Mouse (Mus musculus) megakaryocyte, adult 5-6 weeks (primary cell): ENCODE results near the gene Epn2. TPM values are rescaled to one million over a fixed set of nuclear protein-coding genes. Genes with fewer than 3 reads are reported as not detected.

Experiments
- ATAC-seq: 2 replicates; pipeline ENCODE4 v1.8.0; 2016; ENCODE audit warnings: mild to moderate bottlenecking, inconsistent platforms; ENCODE audit not compliant: poor library complexity, severe bottlenecking
- total RNA-seq, 2 experiments: library from RNA; stranded (forward) in 1 of 2; stranded (reverse) in 1 of 2; fragments of 153-499, 151-499 nt in 1 of 2; fragments of 221-1000, 200-1000 nt in 1 of 2; gene quantifications; 2 replicates each; pipeline versions ENCODE4 v1.2.3 to v1.2.4; 2015 to 2017

Epn2 gene
- total RNA-seq (2015) (0.04 and 0.07 TPM in 2 replicates), total RNA-seq (2017) (3.3 TPM in 1 of 2 replicates, not detected in the other)

DNA sequence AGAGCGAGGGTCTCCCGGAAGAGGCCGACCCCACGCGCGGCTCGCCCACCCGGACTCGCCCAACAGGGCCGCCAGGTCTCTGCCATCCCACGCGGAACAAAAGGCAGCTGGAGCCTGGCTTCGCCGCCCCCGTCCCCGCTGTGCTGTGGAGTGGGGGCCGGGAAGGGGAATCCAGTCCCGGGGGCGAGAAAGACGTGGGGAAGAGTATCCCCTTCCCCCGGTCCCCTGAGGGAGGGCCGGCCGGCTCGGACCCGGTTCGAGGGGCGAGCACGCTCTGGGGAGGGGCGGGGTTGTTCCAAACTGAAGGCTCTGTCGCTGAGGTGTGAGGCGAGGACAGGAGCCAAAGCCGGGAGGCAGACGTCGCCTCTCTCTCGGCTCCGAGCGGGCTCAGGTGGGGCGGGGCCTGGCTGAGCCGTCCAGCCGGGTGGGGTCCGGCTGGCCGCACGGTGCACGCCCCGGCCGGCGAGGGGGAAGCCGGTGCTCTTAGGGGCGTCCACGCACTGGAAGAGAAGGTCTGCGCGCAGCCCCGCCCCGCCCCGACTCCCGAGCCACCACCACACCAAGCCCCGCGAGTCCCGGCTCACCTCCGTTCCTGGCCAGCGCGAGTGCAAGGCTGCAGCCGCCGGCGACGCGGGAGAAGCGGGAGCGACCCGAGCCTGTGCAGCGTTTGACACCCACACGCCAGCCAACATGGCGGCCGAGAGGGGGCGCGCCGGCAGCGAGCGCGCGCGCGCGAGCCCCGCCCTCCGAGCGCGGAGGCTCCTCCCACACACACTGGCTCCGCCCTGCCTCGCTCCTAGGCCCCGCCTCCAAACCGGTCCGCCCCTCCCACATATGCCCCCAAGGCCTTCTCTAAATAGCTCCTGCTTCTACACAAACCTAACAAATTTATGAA is at the start of gene Epn2:
Gene Epn2, minus strand, starts transcription at position 705 of the 895 bp plus-strand sequence.
- peak; percentile 24; the same call in 1 of the 2 replicates for ATAC-seq

DNA sequence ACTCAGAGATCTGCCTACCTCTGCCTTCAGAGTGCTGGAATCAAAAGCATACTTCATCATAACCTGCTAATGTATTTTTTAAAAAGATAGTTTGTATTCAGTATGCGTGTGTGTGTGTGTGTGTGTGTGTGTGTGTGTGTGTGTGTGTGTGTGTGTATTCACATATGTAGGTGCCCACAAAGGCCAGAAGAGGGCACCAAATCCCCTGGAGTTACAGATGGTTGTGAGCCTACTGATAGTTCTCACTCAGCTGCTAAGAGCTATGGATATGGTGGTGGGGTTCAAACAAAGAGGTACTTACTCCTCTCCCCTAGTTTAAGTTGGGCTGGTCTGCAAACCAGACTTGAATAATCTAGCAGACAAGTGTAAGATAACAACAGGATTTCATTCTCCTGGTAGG is 47.0 kb upstream of the Epn2 start:
- ATAC-seq = no peak

DNA sequence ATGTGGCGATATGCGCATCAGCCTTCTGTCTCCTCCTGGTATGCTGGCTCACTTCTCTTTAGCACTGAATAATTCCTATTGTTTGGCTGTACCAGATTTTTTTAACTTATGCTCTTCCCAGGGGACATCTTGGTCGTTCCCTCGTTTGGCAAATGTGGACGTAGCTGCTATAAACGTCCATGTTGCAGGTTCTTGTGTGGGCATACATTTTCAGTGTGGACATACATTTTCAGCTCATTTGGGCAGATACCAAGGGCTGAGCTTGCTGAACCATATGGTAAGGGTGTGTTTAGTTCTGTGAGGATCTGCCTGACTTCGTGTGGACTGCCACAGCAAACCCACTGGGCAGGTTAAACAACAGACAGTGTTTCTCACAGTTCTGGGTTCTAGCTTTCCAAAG is 45.6 kb upstream of the Epn2 start:
- no peak for ATAC-seq

DNA sequence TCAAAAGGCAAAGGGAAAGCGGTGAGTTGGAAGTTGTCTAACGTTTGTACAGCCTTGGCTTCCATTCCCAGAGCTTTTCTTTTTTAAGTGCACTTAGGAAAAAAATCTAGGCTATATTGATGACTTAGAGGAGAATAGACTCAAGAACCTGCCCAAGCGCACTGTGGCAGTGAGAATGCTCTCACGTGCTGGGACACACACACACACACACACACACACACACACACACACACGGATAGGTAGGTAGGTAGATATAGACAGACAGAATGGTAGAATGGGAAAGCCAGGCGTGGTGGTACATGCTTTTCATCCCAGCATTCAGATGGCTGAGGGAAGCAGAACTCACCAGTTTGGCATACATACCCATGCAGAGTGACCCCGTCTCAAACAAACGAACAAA is 41.3 kb upstream of the Epn2 start:
- ATAC-seq = no peak

DNA sequence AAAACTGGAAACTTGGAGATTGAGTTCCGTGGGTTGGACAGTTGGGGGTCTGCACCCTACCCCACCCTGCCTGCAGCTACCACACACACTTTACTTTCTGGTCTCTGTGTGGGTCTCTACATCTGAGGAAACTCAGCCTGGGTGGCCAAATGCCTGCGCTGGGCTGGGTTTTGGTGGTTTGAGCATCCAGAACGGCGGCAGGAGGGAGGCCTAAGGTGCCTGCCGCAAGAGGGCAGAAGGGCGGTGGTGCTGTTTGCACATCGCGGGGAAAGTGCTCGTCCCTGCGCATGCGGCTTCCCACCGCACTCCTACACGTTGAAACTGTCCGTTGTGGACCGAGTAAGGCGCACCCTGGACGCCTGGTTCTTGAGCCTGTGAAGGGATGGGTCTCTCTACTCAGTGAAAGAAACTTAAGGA is 40.8 kb upstream of the Epn2 start:
- no peak for ATAC-seq

DNA sequence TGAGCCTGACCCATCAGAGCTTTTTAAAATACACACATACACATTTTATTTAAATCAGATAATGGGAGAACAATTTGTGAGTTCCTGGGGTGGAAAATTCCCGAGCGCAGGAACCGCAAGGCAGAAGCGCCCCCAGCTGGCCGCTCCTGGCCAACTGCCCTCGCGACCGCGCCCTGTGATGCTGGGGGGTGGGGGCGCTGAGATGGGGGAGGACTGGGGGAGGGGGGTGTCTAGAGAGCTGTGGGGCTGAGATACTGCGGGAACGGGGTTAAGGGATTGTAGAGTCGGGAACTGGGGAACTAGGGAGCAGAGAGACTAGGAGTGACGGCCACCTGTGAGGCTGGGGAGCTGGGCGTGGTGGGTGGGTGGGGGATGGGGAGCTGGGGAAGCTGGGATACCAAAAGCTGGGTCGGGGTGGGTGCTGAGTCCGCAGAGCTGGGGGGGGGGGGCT is 40.3 kb upstream of the Epn2 start:
- no peak for ATAC-seq

DNA sequence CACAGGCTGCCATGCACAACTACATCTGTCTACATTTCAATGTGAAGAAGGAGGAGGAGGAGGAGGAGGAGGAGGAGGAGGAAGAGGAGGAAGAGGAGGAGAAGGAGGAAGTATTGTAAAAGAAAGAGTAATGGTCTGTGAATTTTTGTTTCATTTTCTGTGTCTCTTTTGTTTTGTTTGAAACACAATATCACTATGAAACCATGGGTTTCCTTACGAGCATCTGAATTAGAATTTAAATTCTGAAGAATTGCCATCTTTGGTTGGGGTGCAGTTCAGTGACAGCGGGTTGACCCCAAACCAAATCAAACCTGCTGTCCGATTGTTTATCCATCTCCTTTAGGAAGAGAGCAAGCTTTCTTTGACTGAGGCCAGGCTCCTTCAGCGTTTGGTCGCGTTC is 39.9 kb upstream of the Epn2 start:
- no peak for ATAC-seq

DNA sequence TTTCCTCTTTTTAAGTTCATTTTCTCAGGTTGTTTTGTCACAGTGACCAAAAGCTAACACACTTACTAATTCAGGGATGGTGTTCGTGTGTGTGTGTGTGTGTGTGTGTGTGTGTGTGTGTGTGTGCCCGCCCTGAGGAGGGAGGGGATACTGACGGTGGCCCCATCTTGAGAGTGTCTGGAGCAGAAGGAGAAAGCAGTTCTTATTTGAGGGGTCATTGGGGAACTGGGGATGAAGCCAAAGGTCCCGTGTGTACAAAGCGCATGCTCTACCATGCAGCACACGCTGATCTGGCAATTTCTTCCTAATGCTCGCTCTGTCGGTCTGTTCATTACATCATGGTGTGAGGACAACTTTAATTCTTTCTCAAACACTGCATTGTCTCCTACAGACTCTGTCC is 39.1 kb upstream of the Epn2 start:
- no peak for ATAC-seq

DNA sequence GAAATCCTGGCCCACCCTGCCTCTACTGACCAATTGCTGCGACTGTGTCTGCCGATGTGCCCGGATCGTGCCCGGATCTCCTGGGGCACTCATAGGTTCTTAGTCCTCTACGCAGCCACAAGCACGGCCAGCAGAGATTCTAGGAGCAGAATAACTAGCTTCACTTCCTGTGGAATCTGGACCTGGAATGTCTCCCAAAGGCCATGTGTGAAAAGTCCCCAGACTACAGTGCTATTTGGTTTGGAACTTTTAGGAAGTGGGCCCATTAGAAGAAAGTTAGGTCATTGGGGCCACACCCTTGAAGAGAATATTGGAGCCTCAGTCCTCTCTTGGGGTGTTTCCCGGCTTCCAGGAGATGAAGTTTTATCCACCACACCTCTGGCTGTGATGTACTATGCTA is 38.6 kb upstream of the Epn2 start:
- ATAC-seq = no peak

DNA sequence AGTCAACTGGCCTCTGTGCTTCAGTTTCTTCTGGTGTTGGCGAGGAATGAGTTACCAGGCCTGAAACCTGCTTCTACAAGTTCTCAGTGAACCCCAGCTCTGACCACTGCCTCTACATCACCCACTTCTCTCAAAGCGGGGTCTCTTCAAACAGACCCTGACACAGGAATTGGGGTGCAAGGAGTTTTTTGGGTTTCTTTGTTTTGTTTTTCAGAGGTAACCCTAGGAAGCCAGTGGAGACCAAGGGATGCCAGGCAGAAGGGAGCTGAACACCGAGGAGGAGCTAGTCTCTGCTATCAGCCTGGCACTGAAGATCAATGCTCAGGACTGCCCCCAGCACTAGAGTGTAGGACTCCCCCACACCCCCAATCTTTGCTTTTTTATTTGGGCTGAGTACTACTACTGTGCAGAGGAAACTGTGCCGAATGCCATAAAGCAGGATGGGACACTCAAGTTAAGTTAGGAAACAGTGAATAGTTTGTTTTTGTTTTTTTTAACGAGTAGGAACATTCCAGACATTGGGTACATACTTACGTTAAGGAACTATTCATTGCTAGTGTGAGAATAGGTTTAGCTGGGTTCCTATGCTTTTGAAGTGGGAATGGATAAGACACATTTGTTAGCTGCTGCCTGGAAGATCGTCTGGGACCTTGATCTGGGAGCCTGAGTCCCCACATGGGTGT is 37.9 kb upstream of the Epn2 start:
- ATAC-seq = no peak

DNA sequence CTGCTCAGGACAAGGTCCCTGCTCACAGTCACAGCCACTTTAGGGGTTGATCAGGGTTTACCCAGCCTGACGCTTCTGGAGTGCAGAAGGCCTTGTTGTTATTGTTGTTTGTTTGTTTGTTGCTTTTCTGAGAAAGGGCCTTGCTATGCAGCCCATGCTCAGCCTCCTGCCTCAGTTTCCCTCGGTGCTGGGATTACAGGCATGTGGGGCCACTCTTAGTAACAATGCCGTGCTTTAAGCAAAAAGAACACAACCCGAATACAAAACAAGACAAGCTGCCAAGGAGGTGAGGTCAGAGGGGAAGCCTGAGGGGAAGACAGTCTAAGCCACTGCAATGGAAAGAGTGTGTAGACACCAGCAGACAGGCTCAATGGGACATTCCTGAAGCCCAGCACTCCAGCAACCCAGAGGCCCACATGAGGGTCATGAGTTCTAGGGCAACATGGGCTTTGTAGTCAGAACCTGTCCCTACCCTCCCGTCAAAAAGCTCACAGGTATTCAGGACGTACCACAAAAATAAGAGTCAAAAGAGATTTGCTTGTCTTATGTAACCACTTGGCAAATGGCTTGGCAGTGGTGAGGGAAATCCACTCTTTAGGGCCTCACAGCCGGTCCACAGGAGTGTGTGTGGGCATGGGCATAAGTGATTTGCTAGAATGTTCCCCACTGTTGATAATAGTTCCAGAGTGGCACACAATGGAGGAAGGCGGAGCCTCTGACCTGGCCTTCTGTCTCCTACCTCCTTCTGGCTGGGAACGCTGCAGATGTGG is 37.2 kb upstream of the Epn2 start:
- no peak for ATAC-seq

DNA sequence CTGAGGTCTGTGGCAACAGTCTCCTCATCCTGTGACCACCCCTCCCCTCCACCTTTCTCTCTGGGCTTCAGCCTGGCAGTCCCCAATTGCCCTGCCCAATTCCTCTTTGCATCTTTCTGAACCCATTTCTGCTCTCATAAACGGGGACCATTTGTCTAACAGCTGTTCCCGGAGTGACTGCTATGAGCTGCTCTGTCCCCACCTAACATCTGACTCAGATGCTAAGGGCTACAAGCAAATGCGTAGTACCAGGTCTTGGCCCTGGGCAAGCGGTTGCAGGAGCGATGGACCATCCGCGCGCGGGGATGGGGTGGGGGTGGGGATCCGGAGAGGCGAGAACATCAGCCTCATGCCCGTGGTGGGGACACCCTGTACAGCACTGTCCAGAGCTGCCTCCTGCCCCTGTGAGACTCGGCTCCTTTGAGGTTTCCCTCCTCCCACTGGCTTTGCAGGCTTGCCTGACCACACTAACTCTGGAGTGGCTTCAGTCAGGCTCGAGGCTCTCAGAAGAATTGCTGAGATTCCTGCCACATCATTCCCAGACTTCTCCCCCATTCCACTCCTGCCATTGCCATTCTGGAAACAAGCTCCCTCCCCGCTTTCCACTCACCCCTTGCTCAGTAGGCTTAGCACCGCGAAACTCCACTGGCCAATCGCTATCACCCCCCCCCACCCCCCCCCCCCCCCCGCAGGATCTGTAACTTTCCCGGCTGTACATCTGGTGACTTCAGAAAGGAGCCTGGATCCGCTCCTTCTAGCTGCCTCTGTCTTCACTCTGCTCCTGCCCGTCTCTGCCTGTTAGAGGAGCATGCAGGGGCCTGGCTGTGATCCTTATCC is 36.4 kb upstream of the Epn2 start:
- no peak for ATAC-seq

DNA sequence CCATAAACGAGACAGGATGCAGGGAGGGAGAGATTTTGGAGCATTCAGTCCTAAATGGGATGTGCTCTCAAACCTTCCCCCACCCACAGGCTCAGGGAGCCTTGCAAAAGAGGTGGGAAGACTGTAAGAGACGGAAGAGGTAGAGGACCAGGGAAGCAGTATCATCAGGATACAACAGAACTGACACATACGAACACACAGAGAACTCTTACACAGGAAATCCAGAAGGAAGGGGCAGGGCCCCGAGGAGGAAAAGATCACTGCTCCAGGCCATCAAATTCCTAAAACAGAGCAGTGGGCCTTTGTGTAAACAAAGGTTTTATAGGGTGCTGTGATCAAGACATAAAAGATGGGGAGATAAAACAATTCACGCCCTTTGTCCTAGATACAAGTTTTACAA is 34.9 kb upstream of the Epn2 start:
- no peak for ATAC-seq

DNA sequence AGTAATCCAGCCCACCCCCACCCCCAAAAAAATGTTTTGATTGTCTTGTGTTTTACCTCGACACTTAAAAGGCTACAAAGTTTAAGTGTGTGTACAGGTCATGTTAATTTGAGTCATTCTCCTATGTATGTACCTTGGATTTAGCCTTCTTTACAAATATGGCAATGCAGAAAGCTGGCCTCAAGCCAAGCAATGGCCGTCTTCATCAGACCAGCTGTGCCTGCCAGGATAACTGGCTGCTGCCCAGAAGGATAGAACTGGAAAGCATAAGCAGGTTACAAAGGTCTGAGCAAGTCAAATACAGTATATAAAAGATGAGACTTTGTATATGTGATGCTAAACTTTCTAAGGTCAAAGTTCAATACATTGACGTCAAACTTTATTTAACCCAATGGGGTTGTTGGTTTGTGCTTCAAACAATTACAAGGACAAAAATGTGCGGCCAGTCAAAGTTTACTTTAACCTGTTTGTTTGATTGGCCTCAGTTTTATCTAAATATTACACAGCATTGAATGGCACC is 32.7 kb upstream of the Epn2 start:
- no peak for ATAC-seq

DNA sequence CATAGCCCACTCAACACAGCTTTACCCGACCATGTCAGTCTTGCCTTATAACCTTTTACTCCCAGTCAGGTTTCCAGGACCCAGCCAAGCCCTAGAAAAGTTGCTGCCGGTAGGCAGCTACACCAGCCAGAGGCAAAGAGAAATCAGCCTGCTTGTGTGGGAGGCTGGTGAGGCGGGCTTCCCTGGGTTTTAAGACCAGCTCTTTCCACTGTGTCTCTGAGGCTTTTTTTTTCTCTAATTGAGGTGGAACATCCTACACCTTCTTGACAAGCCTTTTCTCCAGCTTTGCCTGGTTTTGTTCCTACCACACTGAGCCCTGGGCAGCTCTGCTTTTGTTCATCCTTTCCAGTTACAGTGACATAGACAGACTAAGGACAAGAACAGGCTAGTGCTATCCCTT is 31.7 kb upstream of the Epn2 start:
- no peak for ATAC-seq

DNA sequence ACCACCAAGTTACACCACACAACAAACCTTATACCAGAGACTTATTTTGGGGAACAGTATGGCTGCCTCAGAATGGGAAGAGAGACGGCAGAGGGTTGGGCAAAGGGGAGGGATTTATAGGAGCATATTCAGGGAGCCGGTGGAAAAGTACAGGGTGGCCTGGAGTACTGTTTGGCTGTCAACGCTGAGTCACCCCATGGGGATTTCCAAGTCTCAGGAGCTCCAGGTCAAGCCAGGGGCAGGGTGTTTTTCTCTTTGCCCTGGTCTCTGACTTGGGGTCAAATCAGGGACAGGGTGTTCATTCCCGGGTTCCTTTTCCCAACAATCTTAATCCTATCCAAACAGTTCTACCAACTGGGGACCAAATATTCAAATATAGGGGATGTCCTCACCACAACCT is 28.6 kb upstream of the Epn2 start:
- ATAC-seq = no peak

DNA sequence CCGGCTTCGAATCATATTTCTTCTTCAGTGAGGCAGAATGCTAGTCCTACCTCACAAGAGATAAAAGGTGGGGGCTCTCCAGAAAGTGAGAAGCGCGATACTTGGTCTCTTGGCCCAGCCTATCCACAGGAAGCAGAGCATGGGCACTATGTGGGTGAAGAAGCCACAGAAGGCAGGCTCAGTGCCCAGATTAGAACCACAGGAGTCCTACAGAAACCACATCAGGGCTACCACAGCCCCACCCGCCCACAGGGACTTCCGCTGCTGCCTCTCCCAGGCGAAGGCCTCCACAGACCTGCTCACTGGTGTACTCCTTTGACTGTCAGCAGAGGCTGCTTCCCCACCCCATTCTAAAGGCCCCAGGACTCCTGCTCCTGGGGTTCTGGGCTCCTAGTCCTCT is 23.2 kb upstream of the Epn2 start:
- ATAC-seq = peak; percentile 91

DNA sequence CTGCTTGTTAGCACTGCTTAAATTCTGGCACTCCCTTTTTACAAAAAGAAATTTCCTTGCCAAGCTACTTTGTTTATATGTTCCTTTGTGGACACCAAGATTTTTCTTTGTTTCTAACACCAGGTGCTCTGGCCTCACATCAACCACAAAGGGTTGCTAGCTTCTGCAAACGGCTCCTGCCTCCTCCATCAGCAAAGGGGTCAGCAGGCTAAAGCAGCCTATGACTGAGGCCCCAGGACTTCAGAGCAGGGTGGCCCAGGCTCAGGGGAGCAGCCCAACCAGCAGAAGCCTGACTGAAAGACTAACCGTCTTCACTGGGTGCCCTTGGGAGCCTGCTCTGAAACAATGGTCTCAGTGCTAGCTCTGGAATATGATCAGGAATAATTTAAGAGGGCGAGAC is 22.0 kb upstream of the Epn2 start:
- no peak for ATAC-seq

DNA sequence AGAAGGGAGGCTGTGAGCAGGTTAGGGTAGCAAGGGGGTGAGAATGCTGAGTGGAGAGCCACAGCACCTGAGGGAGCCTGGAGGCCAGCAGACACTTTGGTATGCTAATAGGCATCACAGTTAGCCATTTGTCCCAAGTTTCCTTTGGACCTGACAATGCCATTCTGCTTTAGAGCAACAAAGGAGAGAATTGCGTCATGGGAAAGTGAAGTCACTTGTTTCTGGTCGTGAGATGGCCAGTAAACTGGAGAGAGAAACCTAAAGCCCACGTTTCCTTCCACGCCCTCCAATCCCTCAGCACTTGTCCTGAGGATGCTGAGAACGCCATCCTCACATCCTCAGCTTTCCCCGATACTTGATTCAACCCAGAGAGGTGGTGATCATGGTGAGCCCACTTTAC is 18.9 kb upstream of the Epn2 start:
- ATAC-seq = no peak

DNA sequence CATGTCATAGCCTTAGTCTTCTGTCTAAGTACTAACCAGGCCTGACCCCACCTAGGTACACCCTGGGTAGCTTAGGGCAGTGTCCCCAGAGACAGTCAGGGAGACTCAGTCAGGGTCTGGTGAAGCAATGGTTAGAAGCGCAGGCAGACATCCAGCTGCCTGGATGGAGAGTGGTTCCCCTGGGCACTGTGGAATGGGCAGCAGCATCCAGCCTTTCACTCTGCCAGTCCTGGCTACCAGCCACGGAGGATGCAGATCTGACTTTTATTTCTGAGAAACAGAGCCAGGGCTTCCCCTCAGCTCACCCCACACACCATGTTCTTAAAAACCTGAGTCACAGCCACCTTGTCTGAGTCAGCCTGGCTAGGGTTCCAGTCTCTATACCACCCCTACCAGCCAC is 18.0 kb upstream of the Epn2 start:
- ATAC-seq = no peak
